Mouse (Mus musculus): ENCODE results near the gene Tomm5. TPM values are rescaled to one million over a fixed set of nuclear protein-coding genes. Genes with fewer than 3 reads are reported as not detected.

The Tomm5 gene
- 154 and 176 TPM in 2 replicates for polyA plus RNA-seq (2014; fragmentation: Nextera tagmentation; extraction: Ambion mirVana)

GRCm38 (mm10) chr4:45107601-45108277 lies at the start of gene Tomm5:
TSS of gene Tomm5 (minus strand) at chr4:45108114.
- DNase-seq (ENCODE audit: low spot score) = peak; percentile 96
- H3K4me1 ChIP-seq (ENCODE audit: control insufficient read depth, insufficient read depth, low read length) = peaks cover 5% of the 10 kb centered on the region; the same call in 1 of the 2 replicates
- H3K4me2 ChIP-seq (ENCODE audit: low read length) = peak within 1 kb of the TSS; percentile 76
- ATAC-seq = peak; percentile 98
- no peaks in the 10 kb centered on the region for H3K9me3 ChIP-seq (replicated peaks; ENCODE audit: control insufficient read depth, low read length)
- H3K27ac ChIP-seq (ENCODE audit: low read depth, low read length) = no peak within 1 kb of the TSS
- H3K9ac ChIP-seq (ENCODE audit: low read length) = peak within 1 kb of the TSS; percentile 89
- peaks cover 19% of the 10 kb centered on the region for H3K36me3 ChIP-seq (ENCODE audit: control insufficient read depth, insufficient read depth, low read length)
- peak within 1 kb of the TSS; percentile 71 for H3K4me3 ChIP-seq (ENCODE audit: low read depth, low read length)
- H3K27me3 ChIP-seq (replicated peaks; ENCODE audit: control insufficient read depth, insufficient read depth, low read length) = no peaks in the 10 kb centered on the region
- under 1% methylated on average over 39 of the region's 39 CpGs for WGBS

DNA sequence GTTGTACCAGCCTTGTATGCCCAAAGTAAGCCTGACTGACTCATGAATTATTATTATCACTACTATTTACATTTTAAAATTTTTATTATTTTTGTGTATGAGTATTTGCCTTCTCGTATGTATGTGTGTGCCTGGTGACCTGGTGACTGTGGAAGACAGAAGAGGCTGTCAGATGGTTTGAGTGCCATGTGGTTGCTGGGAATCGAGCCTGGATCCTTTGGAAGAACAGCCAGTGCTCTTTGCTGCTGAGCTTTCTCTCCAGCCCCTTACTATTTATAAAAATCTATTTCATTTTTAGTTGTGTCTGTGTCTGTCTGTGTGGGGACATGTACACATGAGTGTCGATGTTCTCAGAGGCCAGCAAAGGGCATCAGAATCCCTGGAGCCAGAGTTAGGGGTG lies 48.5 kb upstream of the Tomm5 start:
- Histone ChIP-seq H3K27ac (ENCODE audit: low read depth, low read length) (no peak overlapping the region), H3K27me3 (replicated peaks; ENCODE audit: control insufficient read depth, insufficient read depth, low read length) (no peaks in the 10 kb centered on the region), H3K4me2 (ENCODE audit: low read length) (no peak overlapping the region), H3K36me3 (ENCODE audit: control insufficient read depth, insufficient read depth, low read length) (no peaks in the 10 kb centered on the region), H3K4me3 (ENCODE audit: low read depth, low read length) (no peak overlapping the region), H3K9ac (ENCODE audit: low read length) (no peak overlapping the region), H3K9me3 (replicated peaks; ENCODE audit: control insufficient read depth, low read length) (no peaks in the 10 kb centered on the region), H3K4me1 (ENCODE audit: control insufficient read depth, insufficient read depth, low read length) (no peaks in the 10 kb centered on the region)
- ATAC-seq = no peak
- WGBS = 87% methylated on average over 3 of the region's 3 CpGs
- no peak for DNase-seq (ENCODE audit: low spot score)

DNA sequence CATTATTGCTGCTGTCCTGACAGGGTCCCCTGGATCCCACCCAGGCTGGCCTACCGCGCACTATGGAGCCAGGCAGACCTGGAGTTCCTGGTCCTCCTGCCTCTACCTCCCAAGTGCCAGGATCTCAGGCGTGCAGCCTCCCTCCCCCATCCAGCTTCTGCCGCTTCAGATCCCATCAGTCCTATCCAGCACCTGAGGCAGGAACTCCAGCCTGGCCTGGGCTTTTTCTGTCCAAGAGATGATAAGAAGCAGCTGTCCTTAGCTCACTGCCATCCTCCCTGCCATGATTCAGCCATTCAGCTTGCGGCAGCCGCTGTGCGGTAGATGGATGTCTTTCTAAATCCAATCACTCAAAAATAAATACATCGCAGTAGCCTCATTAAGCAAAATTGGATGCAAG lies 35.1 kb upstream of the Tomm5 start:
- Histone ChIP-seq H3K4me2 (ENCODE audit: low read length) (no peak overlapping the region), H3K9ac (ENCODE audit: low read length) (no peak overlapping the region; the same call in 1 of the 2 replicates), H3K9me3 (replicated peaks; ENCODE audit: control insufficient read depth, low read length) (no peaks in the 10 kb centered on the region), H3K4me1 (ENCODE audit: control insufficient read depth, insufficient read depth, low read length) (peaks cover 7% of the 10 kb centered on the region), H3K36me3 (ENCODE audit: control insufficient read depth, insufficient read depth, low read length) (no peaks in the 10 kb centered on the region), H3K27me3 (replicated peaks; ENCODE audit: control insufficient read depth, insufficient read depth, low read length) (no peaks in the 10 kb centered on the region), H3K27ac (ENCODE audit: low read depth, low read length) (no peak overlapping the region), H3K4me3 (ENCODE audit: low read depth, low read length) (no peak overlapping the region)
- DNase-seq (ENCODE audit: low spot score) (no peak), ATAC-seq (no peak)
- WGBS = 72% methylated on average over 8 of the region's 8 CpGs

GRCm38 (mm10) chr4:45142411-45142810 lies 34.5 kb upstream of the Tomm5 start:
- ATAC-seq (no peak), DNase-seq (ENCODE audit: low spot score) (peak; percentile 42)
- Histone ChIP-seq H3K4me3 (ENCODE audit: low read depth, low read length) (no peak overlapping the region), H3K4me1 (ENCODE audit: control insufficient read depth, insufficient read depth, low read length) (peaks cover 7% of the 10 kb centered on the region), H3K4me2 (ENCODE audit: low read length) (0 out of 2 replicates have a peak overlapping the region, but pooled peaks have one; percentile 5), H3K27me3 (replicated peaks; ENCODE audit: control insufficient read depth, insufficient read depth, low read length) (no peaks in the 10 kb centered on the region), H3K27ac (ENCODE audit: low read depth, low read length) (no peak overlapping the region), H3K9ac (ENCODE audit: low read length) (no peak overlapping the region), H3K36me3 (ENCODE audit: control insufficient read depth, insufficient read depth, low read length) (no peaks in the 10 kb centered on the region), H3K9me3 (replicated peaks; ENCODE audit: control insufficient read depth, low read length) (no peaks in the 10 kb centered on the region)
- WGBS = 27% methylated on average over 11 of the region's 11 CpGs

DNA sequence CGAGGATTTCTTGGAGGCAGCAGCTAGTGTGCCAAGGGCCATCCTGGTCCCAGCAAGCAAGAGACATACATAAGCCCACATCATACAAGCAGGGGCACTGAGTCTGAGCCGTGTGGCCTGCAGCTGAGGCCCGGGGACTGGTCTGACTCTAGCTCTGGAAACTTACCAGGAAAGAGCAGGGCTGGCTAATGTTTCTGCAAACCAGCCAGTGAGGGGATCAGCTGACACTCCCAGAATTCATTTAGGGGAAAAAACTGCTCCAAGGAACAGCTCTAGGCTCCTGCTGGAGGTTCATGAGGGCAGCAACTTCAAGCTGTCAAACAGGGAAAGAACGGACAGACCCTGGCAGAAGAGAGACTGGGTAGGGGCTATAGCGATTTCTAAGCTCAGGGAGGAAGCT lies 33.9 kb upstream of the Tomm5 start:
- H3K4me1 ChIP-seq (ENCODE audit: control insufficient read depth, insufficient read depth, low read length) = peaks cover 7% of the 10 kb centered on the region
- WGBS = 77% methylated on average over 5 of the region's 5 CpGs
- H3K9ac ChIP-seq (ENCODE audit: low read length) = no peak overlapping the region
- DNase-seq (ENCODE audit: low spot score) (no peak), ATAC-seq (no peak)
- no peak overlapping the region for H3K4me3 ChIP-seq (ENCODE audit: low read depth, low read length)
- H3K27me3 ChIP-seq (replicated peaks; ENCODE audit: control insufficient read depth, insufficient read depth, low read length) = no peaks in the 10 kb centered on the region
- H3K27ac ChIP-seq (ENCODE audit: low read depth, low read length) = no peak overlapping the region
- H3K36me3 ChIP-seq (ENCODE audit: control insufficient read depth, insufficient read depth, low read length) = no peaks in the 10 kb centered on the region
- H3K9me3 ChIP-seq (replicated peaks; ENCODE audit: control insufficient read depth, low read length) = no peaks in the 10 kb centered on the region
- no peak overlapping the region for H3K4me2 ChIP-seq (ENCODE audit: low read length)

DNA sequence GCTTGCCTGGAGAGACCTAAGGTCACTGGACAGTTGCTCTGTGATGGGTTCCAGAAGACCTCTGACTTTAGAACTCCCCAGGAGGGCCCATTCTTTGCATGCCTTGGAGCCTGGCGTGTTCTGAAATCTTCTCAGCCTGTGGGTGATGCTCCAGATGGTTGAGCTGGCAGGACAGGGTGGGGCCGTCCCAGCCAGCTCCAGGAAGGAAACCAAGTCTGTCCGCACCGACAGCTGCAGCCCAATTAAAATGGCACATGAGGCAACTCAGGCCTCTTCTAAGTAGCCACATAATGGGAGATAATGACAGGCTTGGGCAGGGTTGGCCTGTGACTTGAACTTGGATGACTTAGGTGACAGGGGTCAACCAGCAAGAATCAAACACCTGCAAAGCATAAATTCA lies 29.7 kb upstream of the Tomm5 start:
- no peak overlapping the region for H3K4me2 ChIP-seq (ENCODE audit: low read length)
- H3K27ac ChIP-seq (ENCODE audit: low read depth, low read length) = no peak overlapping the region
- 56% methylated on average over 4 of the region's 4 CpGs for WGBS
- H3K36me3 ChIP-seq (ENCODE audit: control insufficient read depth, insufficient read depth, low read length) = no peaks in the 10 kb centered on the region
- ATAC-seq = no peak
- H3K4me3 ChIP-seq (ENCODE audit: low read depth, low read length) = no peak overlapping the region
- no peaks in the 10 kb centered on the region for H3K9me3 ChIP-seq (replicated peaks; ENCODE audit: control insufficient read depth, low read length)
- H3K9ac ChIP-seq (ENCODE audit: low read length) = no peak overlapping the region
- no peaks in the 10 kb centered on the region for H3K27me3 ChIP-seq (replicated peaks; ENCODE audit: control insufficient read depth, insufficient read depth, low read length)
- H3K4me1 ChIP-seq (ENCODE audit: control insufficient read depth, insufficient read depth, low read length) = no peaks in the 10 kb centered on the region
- no peak for DNase-seq (ENCODE audit: low spot score)

- H3K4me1 ChIP-seq (ENCODE audit: control insufficient read depth, insufficient read depth, low read length) = no peaks in the 10 kb centered on the region
- ATAC-seq = no peak
- 91% methylated on average over 8 of the region's 8 CpGs for WGBS
Observed at GRCm38 (mm10) chr4:45134471-45134870, 26.6 kb upstream of the Tomm5 start.

DNA sequence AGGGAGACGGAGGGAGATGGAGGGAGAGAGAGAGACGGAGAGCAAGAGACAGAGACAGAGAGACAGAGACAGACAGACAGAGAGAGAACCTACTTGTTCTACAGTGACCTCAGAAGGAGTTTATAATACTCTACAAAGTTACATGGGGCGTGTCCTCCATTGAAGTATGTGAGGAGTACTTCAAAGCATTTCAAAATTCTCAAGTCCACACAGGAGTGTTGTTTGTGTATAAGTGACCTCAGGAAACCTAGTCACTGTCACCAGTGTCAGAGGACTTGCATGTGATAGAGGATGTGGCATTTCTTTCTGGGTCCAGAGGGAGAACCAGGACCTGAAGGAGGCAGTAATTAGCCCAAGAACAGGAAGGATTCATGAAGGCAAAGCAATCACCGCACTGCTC lies 23.1 kb upstream of the Tomm5 start:
- Histone ChIP-seq H3K9ac (ENCODE audit: low read length) (no peak overlapping the region), H3K27me3 (replicated peaks; ENCODE audit: control insufficient read depth, insufficient read depth, low read length) (no peaks in the 10 kb centered on the region), H3K4me2 (ENCODE audit: low read length) (no peak overlapping the region), H3K4me1 (ENCODE audit: control insufficient read depth, insufficient read depth, low read length) (no peaks in the 10 kb centered on the region), H3K4me3 (ENCODE audit: low read depth, low read length) (no peak overlapping the region), H3K27ac (ENCODE audit: low read depth, low read length) (no peak overlapping the region), H3K36me3 (ENCODE audit: control insufficient read depth, insufficient read depth, low read length) (no peaks in the 10 kb centered on the region), H3K9me3 (replicated peaks; ENCODE audit: control insufficient read depth, low read length) (no peaks in the 10 kb centered on the region)
- ATAC-seq = no peak
- no peak for DNase-seq (ENCODE audit: low spot score)
- WGBS = 83% methylated on average over 4 of the region's 4 CpGs

More at GRCm38 (mm10) chr4:45134471-45134870, 26.6 kb upstream of the Tomm5 start:
- H3K4me3 ChIP-seq (ENCODE audit: low read depth, low read length) = no peak overlapping the region
- H3K4me2 ChIP-seq (ENCODE audit: low read length) = no peak overlapping the region
- H3K9ac ChIP-seq (ENCODE audit: low read length) = no peak overlapping the region
- H3K36me3 ChIP-seq (ENCODE audit: control insufficient read depth, insufficient read depth, low read length) = no peaks in the 10 kb centered on the region
- no peak for DNase-seq (ENCODE audit: low spot score)
- H3K27ac ChIP-seq (ENCODE audit: low read depth, low read length) = no peak overlapping the region
- no peaks in the 10 kb centered on the region for H3K27me3 ChIP-seq (replicated peaks; ENCODE audit: control insufficient read depth, insufficient read depth, low read length)
- no peaks in the 10 kb centered on the region for H3K9me3 ChIP-seq (replicated peaks; ENCODE audit: control insufficient read depth, low read length)

- DNase-seq (ENCODE audit: low spot score) = no peak
- no peaks in the 10 kb centered on the region for H3K9me3 ChIP-seq (replicated peaks; ENCODE audit: control insufficient read depth, low read length)
- H3K9ac ChIP-seq (ENCODE audit: low read length) = no peak overlapping the region
- H3K27me3 ChIP-seq (replicated peaks; ENCODE audit: control insufficient read depth, insufficient read depth, low read length) = no peaks in the 10 kb centered on the region
- WGBS = 89% methylated on average over 11 of the region's 11 CpGs
- H3K4me2 ChIP-seq (ENCODE audit: low read length) = no peak overlapping the region
- no peaks in the 10 kb centered on the region for H3K36me3 ChIP-seq (ENCODE audit: control insufficient read depth, insufficient read depth, low read length)
- no peaks in the 10 kb centered on the region for H3K4me1 ChIP-seq (ENCODE audit: control insufficient read depth, insufficient read depth, low read length)
- H3K27ac ChIP-seq (ENCODE audit: low read depth, low read length) = no peak overlapping the region
- no peak overlapping the region for H3K4me3 ChIP-seq (ENCODE audit: low read depth, low read length)
- no peak for ATAC-seq
Observed at GRCm38 (mm10) chr4:45121311-45121710, 13.4 kb upstream of the Tomm5 start.

Data from forebrain, embryonic 14.5 days (tissue).